Mouse (Mus musculus) ZHBTc4 (cell line): ENCODE results near the gene Slc6a20a.
"Not testable (repeated sequence)": the region's sequence is repeated elsewhere in the genome, so short reads cannot be mapped to it uniquely, and the experiment has no call there.

Source experiments
- DNase-seq: peaks from one replicate; pipeline ENCODE4 v3.0.0-alpha.2; 2011; ENCODE audit warnings: low read depth, low spot score

Gene Slc6a20a

GRCm38 (mm10) chr9:123678327-123679105 lies at the start of gene Slc6a20a, which contains the start of gene Ccr9:
Gene Slc6a20a, minus strand, starts transcription at chr9:123678885.
Gene Ccr9, plus strand, starts transcription at chr9:123678439.
- peak; percentile 70 for DNase-seq

- DNase-seq: no peak
Observed at GRCm38 (mm10) chr9:123722737-123723493, 44.2 kb upstream of the Slc6a20a start.

GRCm38 (mm10) chr9:123717186-123718008 lies 38.7 kb upstream of the Slc6a20a start, which contains the start of gene Lztfl1:
Gene Lztfl1, minus strand, starts transcription at chr9:123717697.
- peak; percentile 100 for DNase-seq

GRCm38 (mm10) chr9:123716301-123716700 lies 37.6 kb upstream of the Slc6a20a start:
- no peak for DNase-seq

GRCm38 (mm10) chr9:123713111-123713510 lies 34.4 kb upstream of the Slc6a20a start:
- DNase-seq: peak; percentile 5

GRCm38 (mm10) chr9:123709226-123709625 lies 30.5 kb upstream of the Slc6a20a start:
- no peak for DNase-seq

- no peak for DNase-seq
Observed at GRCm38 (mm10) chr9:123701822-123702221, 23.1 kb upstream of the Slc6a20a start.

- DNase-seq: no peak
Observed at GRCm38 (mm10) chr9:123695634-123696302, 17.1 kb upstream of the Slc6a20a start.

GRCm38 (mm10) chr9:123688227-123688626 lies 9.5 kb upstream of the Slc6a20a start:
- DNase-seq: no peak

GRCm38 (mm10) chr9:123686206-123686605 lies 7.5 kb upstream of the Slc6a20a start:
- DNase-seq: no peak

- DNase-seq: no peak
Observed at GRCm38 (mm10) chr9:123683704-123684103, 5.0 kb upstream of the Slc6a20a start.

- peak; percentile 18 for DNase-seq
Observed at GRCm38 (mm10) chr9:123679198-123679597, 513 bp upstream of the Slc6a20a start.

- no peak for DNase-seq
Observed at GRCm38 (mm10) chr9:123665645-123666044, 13.0 kb downstream of the Slc6a20a start.

- DNase-seq: not testable (repeated sequence)
Observed at GRCm38 (mm10) chr9:123659986-123660676, 18.6 kb downstream of the Slc6a20a start.

- DNase-seq: no peak
Observed at GRCm38 (mm10) chr9:123658981-123659380, 19.7 kb downstream of the Slc6a20a start.

GRCm38 (mm10) chr9:123657457-123657856 lies 21.2 kb downstream of the Slc6a20a start:
- DNase-seq: no peak

- no peak for DNase-seq
Observed at GRCm38 (mm10) chr9:123651369-123651768, 27.3 kb downstream of the Slc6a20a start.

GRCm38 (mm10) chr9:123649785-123650511 lies 28.7 kb downstream of the Slc6a20a start:
- DNase-seq: no peak

- DNase-seq: no peak
Observed at GRCm38 (mm10) chr9:123640106-123640505, 38.6 kb downstream of the Slc6a20a start.

GRCm38 (mm10) chr9:123638668-123639089 lies 40.0 kb downstream of the Slc6a20a start:
- DNase-seq: peak; percentile 42
